Mouse (Mus musculus) heart, postnatal 0 days (tissue): ENCODE results near the gene Heg1.

Experiments
- CTCF ChIP-seq: IDR thresholded peaks from 2 replicates; pipeline ENCODE4 v1.5.1; 2016; ENCODE audit warnings: antibody characterized with exemption, control low read depth, low read depth
- EP300 ChIP-seq: IDR thresholded peaks from 2 replicates; pipeline ENCODE4 v1.6.1; 2016; ENCODE audit warnings: antibody characterized with exemption, low read depth

DNA sequence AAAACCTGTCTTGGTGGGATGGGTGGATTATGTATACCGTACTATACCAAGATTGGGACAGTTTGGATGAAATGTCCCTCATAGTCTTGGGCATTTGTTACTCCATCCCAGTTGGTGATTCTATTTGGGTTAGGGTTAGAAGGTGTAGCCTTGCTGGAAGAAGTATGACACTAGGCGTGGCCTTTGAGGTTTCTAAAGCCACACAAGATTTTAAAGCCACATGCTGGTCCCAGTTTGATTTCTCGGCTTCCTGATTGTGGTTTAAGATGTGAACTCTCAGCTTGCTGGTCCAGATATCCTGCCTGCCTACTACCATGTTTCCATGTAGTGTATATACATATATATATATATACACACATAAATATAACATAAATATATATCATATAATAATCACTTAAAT is 27.0 kb upstream of the Heg1 start:
- no peak for TF ChIP-seq CTCF
- TF ChIP-seq EP300: no peak
